Mouse (Mus musculus) lung, adult 2 months (tissue): ENCODE data around the gene Fam151a.
"Not testable (repeated sequence)": the region's sequence is repeated elsewhere in the genome, so short reads cannot be mapped to it uniquely, and the experiment has no call there.

ENCODE experiments used
- CTCF ChIP-seq: fragments of 200-500 bp; IDR thresholded peaks from 2 replicates; pipeline ENCODE4 v1.5.1; 2011; ENCODE audit warnings: mild to moderate bottlenecking, low read length, control low read depth; ENCODE audit not compliant: insufficient read depth
- POLR2A ChIP-seq: fragments of 200-500 bp; IDR thresholded peaks from 2 replicates; pipeline ENCODE4 v1.6.1; 2011; ENCODE audit warnings: low read depth, mild to moderate bottlenecking, control low read depth, low read length, borderline replicate concordance; ENCODE audit errors: extremely low read depth

DNA sequence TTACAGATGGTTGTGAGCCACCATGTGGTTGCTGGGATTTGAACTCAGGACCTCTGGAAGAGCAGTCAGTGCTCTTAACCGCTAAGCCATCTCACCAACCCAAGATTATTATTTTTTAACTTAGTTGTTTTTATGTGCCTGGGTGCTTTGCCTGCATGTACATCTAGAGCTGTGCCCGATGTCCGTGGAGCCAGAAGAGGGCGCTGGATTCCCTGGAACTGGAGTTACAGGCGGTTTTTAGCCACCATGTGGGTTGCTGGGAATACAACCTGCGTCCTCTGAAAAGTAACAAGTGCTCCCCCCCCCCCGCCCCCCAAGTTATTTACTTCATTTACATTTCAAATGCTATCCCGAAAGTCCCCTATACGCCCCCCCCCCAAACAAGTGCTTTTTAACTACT, 60.1 kb downstream of the Fam151a start:
- TF ChIP-seq CTCF, POLR2A: not testable (repeated sequence)
